Mouse (Mus musculus) hindbrain, embryonic 14.5 days (tissue): ENCODE data around the gene Myo5a. TPM values are rescaled to one million over a fixed set of nuclear protein-coding genes. Genes with fewer than 3 reads are reported as not detected.

ENCODE experiments used
- ATAC-seq: fragments of 200-750 bp; cut with Nextera tagmentation; 2 replicates; pipeline ENCODE4 v1.8.0; 2017; ENCODE audit warnings: moderate number of reproducible peaks, mild to moderate bottlenecking, moderate TSS enrichment, moderate library complexity; ENCODE audit not compliant: low FRiP score
- DNase-seq: peaks from one replicate; pipeline ENCODE4 v3.0.0-alpha.2; 2015; ENCODE audit warnings: low spot score
- H3K27ac ChIP-seq: fragments of 300-500 bp; sonication (generic); 2 replicates; pipeline ENCODE4 v1.5.1; 2014; ENCODE audit warnings: mild to moderate bottlenecking, moderate library complexity
- H3K27me3 ChIP-seq: fragments of 300-500 bp; sonication (generic); 2 replicates; pipeline ENCODE4 v1.6.1; 2014; ENCODE audit warnings: mild to moderate bottlenecking, low read length, mixed read lengths; ENCODE audit not compliant: control insufficient read depth, insufficient read depth
- H3K36me3 ChIP-seq: fragments of 300-500 bp; sonication (generic); replicated peaks from 2 replicates; pipeline ENCODE4 v1.6.1; 2014; ENCODE audit not compliant: control insufficient read depth, insufficient read depth
- H3K4me1 ChIP-seq: fragments of 300-500 bp; sonication (generic); replicated peaks from 2 replicates; pipeline ENCODE4 v1.6.1; 2014; ENCODE audit warnings: antibody characterized with exemption, low read length, mixed read lengths; ENCODE audit not compliant: control insufficient read depth, insufficient read depth
- H3K4me2 ChIP-seq: fragments of 300-500 bp; sonication (generic); replicated peaks from 2 replicates; pipeline ENCODE4 v1.6.1; 2014; ENCODE audit warnings: mild to moderate bottlenecking, moderate library complexity
- H3K4me3 ChIP-seq: fragments of 300-500 bp; sonication (generic); replicated peaks from 2 replicates; pipeline ENCODE4 v1.5.1; 2014; ENCODE audit warnings: mild to moderate bottlenecking, low read length
- H3K9ac ChIP-seq: fragments of 300-500 bp; sonication (generic); 2 replicates; pipeline ENCODE4 v1.6.1; 2014
- H3K9me3 ChIP-seq: fragments of 300-500 bp; sonication (generic); 2 replicates; pipeline ENCODE4 v1.6.1; 2016; ENCODE audit warnings: low read length; ENCODE audit not compliant: control insufficient read depth
- WGBS: fragments of 180-500 bp; shearing (Covaris S2); extraction: QIAGEN DNeasy Blood & Tissue Kit; methylation state at CpG from one replicate; pipeline ENCODE4 v1.1.7; 2014; 5-methylcytosine and 5-hydroxymethylcytosine counted together
- polyA plus RNA-seq: library from polyadenylated mRNA; unstranded; fragments of >200 nt; fragmentation: Nextera tagmentation; extraction: Ambion mirVana; gene quantifications from 2 replicates; pipeline ENCODE4 v1.2.1, GENCODE M21; 2014

Gene Myo5a
- polyA plus RNA-seq, 1 experiment from 2014 or later: 58.1 TPM

GRCm38 (mm10) chr9:75092134-75092533 is 21.3 kb downstream of the Myo5a start:
- H3K4me2 ChIP-seq: no peak overlapping the region
- H3K4me3 ChIP-seq: no peak overlapping the region
- H3K27me3 ChIP-seq: no peaks in the 10 kb centered on the region
- H3K4me1 ChIP-seq: no peaks in the 10 kb centered on the region
- H3K9ac ChIP-seq: no peak overlapping the region
- 87% methylated on average over 1 of the region's 1 CpGs for WGBS
- no peaks in the 10 kb centered on the region for H3K36me3 ChIP-seq
- no peaks in the 10 kb centered on the region for H3K9me3 ChIP-seq
- ATAC-seq (no peak), DNase-seq (no peak)
- no peak overlapping the region for H3K27ac ChIP-seq

GRCm38 (mm10) chr9:75094762-75095161 is 23.9 kb downstream of the Myo5a start:
- no peaks in the 10 kb centered on the region for H3K27me3 ChIP-seq
- H3K9me3 ChIP-seq: no peaks in the 10 kb centered on the region
- H3K4me2 ChIP-seq: no peak overlapping the region
- no peaks in the 10 kb centered on the region for H3K36me3 ChIP-seq
- H3K27ac ChIP-seq: no peak overlapping the region
- DNase-seq (no peak), ATAC-seq (no peak)
- 83% methylated on average over 3 of the region's 3 CpGs for WGBS
- H3K4me3 ChIP-seq: no peak overlapping the region
- no peak overlapping the region for H3K9ac ChIP-seq
- no peaks in the 10 kb centered on the region for H3K4me1 ChIP-seq

GRCm38 (mm10) chr9:75098937-75099336 is 28.1 kb downstream of the Myo5a start:
- WGBS: 97% methylated on average over 9 of the region's 9 CpGs
- H3K27ac ChIP-seq: no peak overlapping the region
- no peaks in the 10 kb centered on the region for H3K9me3 ChIP-seq
- no peak overlapping the region for H3K9ac ChIP-seq
- H3K27me3 ChIP-seq: no peaks in the 10 kb centered on the region
- no peak overlapping the region for H3K4me2 ChIP-seq
- H3K4me1 ChIP-seq: 0 out of 2 replicates have a peak, but pooled peaks cover 1% of the 10 kb centered on the region
- H3K4me3 ChIP-seq: no peak overlapping the region
- DNase-seq: no peak
- no peaks in the 10 kb centered on the region for H3K36me3 ChIP-seq
- no peak for ATAC-seq

GRCm38 (mm10) chr9:75100157-75100781 is 29.5 kb downstream of the Myo5a start:
- WGBS: 96% methylated on average over 8 of the region's 8 CpGs
- ATAC-seq (no peak), DNase-seq (no peak)
- H3K4me1 ChIP-seq: 0 out of 2 replicates have a peak, but pooled peaks cover 3% of the 10 kb centered on the region
- no peak overlapping the region for H3K4me3 ChIP-seq
- no peak overlapping the region for H3K9ac ChIP-seq
- no peak overlapping the region for H3K27ac ChIP-seq
- no peaks in the 10 kb centered on the region for H3K36me3 ChIP-seq
- H3K4me2 ChIP-seq: no peak overlapping the region
- no peaks in the 10 kb centered on the region for H3K9me3 ChIP-seq
- H3K27me3 ChIP-seq: no peaks in the 10 kb centered on the region

GRCm38 (mm10) chr9:75102131-75102530 is 31.3 kb downstream of the Myo5a start:
- no peaks in the 10 kb centered on the region for H3K27me3 ChIP-seq
- no peaks in the 10 kb centered on the region for H3K36me3 ChIP-seq
- H3K9me3 ChIP-seq: no peaks in the 10 kb centered on the region
- no peak overlapping the region for H3K9ac ChIP-seq
- no peak overlapping the region for H3K27ac ChIP-seq
- DNase-seq (no peak), ATAC-seq (no peak)
- 0 out of 2 replicates have a peak, but pooled peaks cover 3% of the 10 kb centered on the region for H3K4me1 ChIP-seq
- H3K4me2 ChIP-seq: no peak overlapping the region
- no peak overlapping the region for H3K4me3 ChIP-seq

- H3K9ac ChIP-seq: no peak overlapping the region
- no peak overlapping the region for H3K4me2 ChIP-seq
- no peak for ATAC-seq
- no peak overlapping the region for H3K4me3 ChIP-seq
- H3K36me3 ChIP-seq: peaks cover 15% of the 10 kb centered on the region
- DNase-seq: no peak
- no peaks in the 10 kb centered on the region for H3K4me1 ChIP-seq
- H3K27ac ChIP-seq: no peak overlapping the region
- 77% methylated on average over 2 of the region's 2 CpGs for whole genome bisulfite sequencing
- H3K9me3 ChIP-seq: no peaks in the 10 kb centered on the region
- H3K27me3 ChIP-seq: no peaks in the 10 kb centered on the region
Measured at GRCm38 (mm10) chr9:75116571-75117177, 45.9 kb downstream of the Myo5a start.

GRCm38 (mm10) chr9:75121126-75121525 is 50.3 kb downstream of the Myo5a start:
- no peak overlapping the region for H3K27ac ChIP-seq
- no peaks in the 10 kb centered on the region for H3K9me3 ChIP-seq
- WGBS: 89% methylated on average over 3 of the region's 3 CpGs
- H3K27me3 ChIP-seq: no peaks in the 10 kb centered on the region
- no peak for ATAC-seq
- no peak overlapping the region for H3K4me3 ChIP-seq
- H3K9ac ChIP-seq: no peak overlapping the region
- H3K4me2 ChIP-seq: no peak overlapping the region
- no peaks in the 10 kb centered on the region for H3K4me1 ChIP-seq
- peaks cover 27% of the 10 kb centered on the region for H3K36me3 ChIP-seq
- DNase-seq: no peak

- ATAC-seq (no peak), DNase-seq (no peak)
- Histone ChIP-seq H3K9me3 (no peaks in the 10 kb centered on the region), H3K9ac (no peak overlapping the region), H3K4me2 (no peak overlapping the region), H3K4me3 (no peak overlapping the region), H3K36me3 (peaks cover 36% of the 10 kb centered on the region), H3K27ac (no peak overlapping the region), H3K27me3 (no peaks in the 10 kb centered on the region), H3K4me1 (no peaks in the 10 kb centered on the region)
- WGBS: 60% methylated on average over 6 of the region's 6 CpGs
Measured at GRCm38 (mm10) chr9:75124201-75124721, 53.4 kb downstream of the Myo5a start.

DNA sequence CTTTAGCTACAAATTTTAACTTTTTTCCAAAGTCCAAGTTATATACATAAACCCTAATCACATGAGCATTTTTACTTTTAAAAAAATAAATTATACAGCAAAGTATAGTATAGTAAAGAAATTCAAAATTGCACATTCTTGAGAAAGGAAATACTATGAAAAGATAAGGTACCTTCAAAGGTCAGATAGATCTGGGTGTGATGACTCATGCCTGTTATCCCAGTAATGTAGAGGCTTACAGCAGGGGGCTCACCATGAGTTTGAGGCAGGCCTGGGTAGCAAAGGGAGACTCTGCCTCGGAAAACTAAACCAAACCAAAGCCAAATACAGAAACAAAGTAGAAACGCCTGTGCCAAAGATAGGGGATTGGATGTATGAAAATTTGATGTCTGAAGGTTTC is 59.7 kb downstream of the Myo5a start:
- no peak overlapping the region for H3K4me2 ChIP-seq
- no peak overlapping the region for H3K9ac ChIP-seq
- ATAC-seq: no peak
- 88% methylated on average over 2 of the region's 2 CpGs for WGBS
- H3K27me3 ChIP-seq: no peaks in the 10 kb centered on the region
- no peak overlapping the region for H3K27ac ChIP-seq
- H3K9me3 ChIP-seq: no peaks in the 10 kb centered on the region
- H3K4me3 ChIP-seq: no peak overlapping the region
- peaks cover 58% of the 10 kb centered on the region for H3K36me3 ChIP-seq
- no peak for DNase-seq
- no peaks in the 10 kb centered on the region for H3K4me1 ChIP-seq
